15 mouse cellular contexts compared by ENCODE assay signal in the genomic region with DNA sequence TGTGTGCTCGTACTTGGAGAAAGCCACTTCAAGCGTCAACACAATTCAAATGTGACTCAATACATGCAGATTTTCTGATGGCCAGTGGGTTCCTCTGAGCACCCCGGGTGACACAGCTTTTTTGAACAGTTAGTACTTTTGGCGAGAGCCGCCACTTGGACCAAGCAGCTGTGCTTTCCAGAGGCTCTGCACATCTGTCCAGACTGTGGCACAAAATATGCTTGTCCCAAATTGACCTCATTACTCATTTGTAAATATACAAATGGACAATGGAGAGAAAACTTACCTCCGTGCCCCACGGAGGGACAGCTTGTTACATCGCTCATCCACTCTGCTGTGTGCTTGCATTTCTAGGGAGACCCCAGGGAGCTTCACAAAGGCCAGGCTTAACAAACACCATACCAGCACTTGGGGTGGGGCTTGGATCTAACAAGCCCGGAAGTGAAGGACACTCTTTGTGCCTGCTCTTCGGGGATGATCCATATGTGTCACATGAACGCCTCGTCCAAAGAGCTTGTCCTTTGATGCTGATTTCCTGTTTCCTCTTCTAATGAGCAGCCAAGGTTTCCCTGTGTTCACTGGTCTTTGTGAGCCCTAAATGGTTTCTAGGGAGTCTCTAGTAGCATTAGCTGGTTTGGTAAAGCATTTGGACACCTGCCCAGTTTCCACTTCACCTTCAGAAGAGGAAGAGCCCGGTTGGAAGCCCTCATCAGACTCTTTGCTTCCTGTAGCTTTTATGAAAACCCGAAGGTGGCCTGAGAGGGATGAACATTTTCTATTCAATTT.
DNase-seq lines count a peak whose midpoint lies in the region; ATAC-seq lines count a peak whose summit lies in the region.
"Had no signal": no experiment of that assay in that cellular context is flagged by ENCODE, and none has a peak within 500 bp of the region (broad histone marks: within the 10 kb centered on the region; RNA-seq: fewer than 3 reads in every experiment).

No protein-coding gene starts in this region.

- WGBS in kidney, embryonic 16.5 days = 68% methylated on average over 14 of the region's 14 CpGs

- no peak overlapping the region for H3K9ac ChIP-seq in kidney, embryonic 16.5 days (replicated peaks; ENCODE audit: low read length)
- H3K9ac ChIP-seq: forebrain, embryonic 13.5 days; hindbrain, embryonic 14.5 days; limb, embryonic 12.5 days; liver, postnatal 0 days had no signal

- no peak overlapping the region for H3K27ac ChIP-seq in kidney, embryonic 16.5 days (ENCODE audit: low read length)
- H3K27ac ChIP-seq: forebrain, embryonic 13.5 days; hindbrain, embryonic 14.5 days; limb, embryonic 12.5 days had no signal

- no peak overlapping the region for H3K4me2 ChIP-seq in kidney, embryonic 16.5 days (replicated peaks; ENCODE audit: low read depth, low read length)
- H3K4me2 ChIP-seq: forebrain, embryonic 13.5 days; hindbrain, embryonic 14.5 days; limb, embryonic 12.5 days had no signal

- ATAC-seq in kidney, embryonic 16.5 days (ENCODE audit: low FRiP score, low TSS enrichment) = no peak
- ATAC-seq: forebrain, embryonic 13.5 days; liver, postnatal 0 days had no signal

- H3K4me1 ChIP-seq in kidney, embryonic 16.5 days (ENCODE audit: insufficient read depth, low read length) = no peaks in the 10 kb centered on the region
- H3K4me1 ChIP-seq: limb, embryonic 12.5 days had no signal

- no peaks in the 10 kb centered on the region for H3K36me3 ChIP-seq in kidney, embryonic 16.5 days (ENCODE audit: insufficient read depth, low read length)
- H3K36me3 ChIP-seq: limb, embryonic 12.5 days had no signal

- no peaks in the 10 kb centered on the region for H3K27me3 ChIP-seq in kidney, embryonic 16.5 days (ENCODE audit: insufficient read depth, low read length)
- H3K27me3 ChIP-seq: forebrain, embryonic 13.5 days; limb, embryonic 12.5 days had no signal

- DNase-seq in adrenal gland, postnatal 10 days = peak; percentile 4
- no peak for DNase-seq in adrenal gland, adult 8-10 months
- peak; percentile 12 for DNase-seq in kidney, postnatal 14 days
- peak; percentile 5 for DNase-seq in heart, postnatal 4 days
- peak; percentile 51 for DNase-seq in skeletal muscle tissue, adult 2 months (ENCODE audit: low read depth, low spot score)
- DNase-seq in embryo, embryonic 11 days = no peak
- no peak for DNase-seq in right cerebral cortex, adult 18-20 months
- DNase-seq: adrenal gland, postnatal 36 days; cerebellum, adult 18-20 months; layer of hippocampus, postnatal 36 days; liver, postnatal 0 days had no signal

- H3K9me3 ChIP-seq in kidney, embryonic 16.5 days (ENCODE audit: low read length) = no peaks in the 10 kb centered on the region
- H3K9me3 ChIP-seq: forebrain, embryonic 13.5 days; limb, embryonic 12.5 days had no signal

- no peak overlapping the region for H3K4me3 ChIP-seq in kidney, embryonic 16.5 days (ENCODE audit: low read length)
- H3K4me3 ChIP-seq: forebrain, embryonic 13.5 days; limb, embryonic 12.5 days had no signal

Comparison
In these comparisons a context has a peak if more than half of its experiments do, and no peak if none do; other contexts are left out.
1. DNase-seq: peak in adrenal gland, postnatal 10 days (single experiment), kidney, postnatal 14 days (single experiment), heart, postnatal 4 days (single experiment) and skeletal muscle tissue, adult 2 months (single experiment); none in adrenal gland, adult 8-10 months (single experiment), embryo, embryonic 11 days (single experiment) and right cerebral cortex, adult 18-20 months (single experiment).